Mouse (Mus musculus): Measurements from ENCODE around the gene Tmem132c. TPM values are rescaled to one million over a fixed set of nuclear protein-coding genes. Genes with fewer than 3 reads are reported as not detected.
A peak's percentile ranks its signal among the peaks of the same experiment; 100 is the strongest.

The Tmem132c gene
- polyA plus RNA-seq, 1 experiment from 2014 or later = 11.9 TPM

- no peak overlapping the region for H3K4me3 ChIP-seq
- H3K27me3 ChIP-seq (ENCODE audit: insufficient read depth, poor library complexity, severe bottlenecking) = no peaks in the 10 kb centered on the region
- H3K9me3 ChIP-seq = no peaks in the 10 kb centered on the region; the same call in 1 of the 2 replicates
- DNase-seq (ENCODE audit: low spot score) = no peak
- no peaks in the 10 kb centered on the region for H3K36me3 ChIP-seq
- H3K27ac ChIP-seq = peak overlapping the region; percentile 22; the same call in 1 of the 2 replicates
- WGBS = 63% methylated on average over 18 of the region's 18 CpGs
- H3K4me1 ChIP-seq = peaks cover 14% of the 10 kb centered on the region
Observed at GRCm38 (mm10) chr5:127405391-127406000, 163.9 kb downstream of the Tmem132c start.

GRCm38 (mm10) chr5:127406014-127406655, 164.5 kb downstream of the Tmem132c start:
- H3K36me3 ChIP-seq = no peaks in the 10 kb centered on the region
- peak overlapping the region; percentile 22; the same call in 1 of the 2 replicates for H3K27ac ChIP-seq
- peaks cover 14% of the 10 kb centered on the region for H3K4me1 ChIP-seq
- no peaks in the 10 kb centered on the region for H3K27me3 ChIP-seq (ENCODE audit: insufficient read depth, poor library complexity, severe bottlenecking)
- H3K9me3 ChIP-seq = no peaks in the 10 kb centered on the region; the same call in 1 of the 2 replicates
- no peak for DNase-seq (ENCODE audit: low spot score)
- no peak overlapping the region for H3K4me3 ChIP-seq
- WGBS = 20% methylated on average over 9 of the region's 9 CpGs

- Histone ChIP-seq H3K27me3 (ENCODE audit: insufficient read depth, poor library complexity, severe bottlenecking) (no peaks in the 10 kb centered on the region), H3K4me1 (no peaks in the 10 kb centered on the region), H3K27ac (no peak overlapping the region), H3K4me3 (no peak overlapping the region), H3K36me3 (no peaks in the 10 kb centered on the region), H3K9me3 (no peaks in the 10 kb centered on the region)
- WGBS = 54% methylated on average over 7 of the region's 7 CpGs
- no peak for DNase-seq (ENCODE audit: low spot score)
Observed at GRCm38 (mm10) chr5:127416536-127416935, 174.9 kb downstream of the Tmem132c start.

- DNase-seq (ENCODE audit: low spot score) = no peak
- H3K4me1 ChIP-seq = no peaks in the 10 kb centered on the region
Observed at GRCm38 (mm10) chr5:127423936-127424335, 182.3 kb downstream of the Tmem132c start.

GRCm38 (mm10) chr5:127429124-127429523, 187.5 kb downstream of the Tmem132c start:
- no peaks in the 10 kb centered on the region for H3K36me3 ChIP-seq
- no peak overlapping the region for H3K27ac ChIP-seq
- H3K4me3 ChIP-seq = no peak overlapping the region
- no peaks in the 10 kb centered on the region for H3K27me3 ChIP-seq (ENCODE audit: insufficient read depth, poor library complexity, severe bottlenecking)
- WGBS = 65% methylated on average over 10 of the region's 10 CpGs
- no peak for DNase-seq (ENCODE audit: low spot score)
- H3K4me1 ChIP-seq = no peaks in the 10 kb centered on the region
- no peaks in the 10 kb centered on the region for H3K9me3 ChIP-seq

More at GRCm38 (mm10) chr5:127423936-127424335, 182.3 kb downstream of the Tmem132c start:
- Histone ChIP-seq H3K9me3 (no peaks in the 10 kb centered on the region), H3K27me3 (ENCODE audit: insufficient read depth, poor library complexity, severe bottlenecking) (no peaks in the 10 kb centered on the region), H3K36me3 (no peaks in the 10 kb centered on the region), H3K4me3 (no peak overlapping the region), H3K27ac (no peak overlapping the region)

- 80% methylated on average over 9 of the region's 9 CpGs for WGBS
- DNase-seq (ENCODE audit: low spot score) = no peak
Observed at GRCm38 (mm10) chr5:127431561-127431960, 190.0 kb downstream of the Tmem132c start.

GRCm38 (mm10) chr5:127436836-127437235, 195.2 kb downstream of the Tmem132c start:
- DNase-seq (ENCODE audit: low spot score) = no peak
- H3K27ac ChIP-seq = no peak overlapping the region
- WGBS = 89% methylated on average over 5 of the region's 5 CpGs
- H3K36me3 ChIP-seq = no peaks in the 10 kb centered on the region
- H3K4me3 ChIP-seq = no peak overlapping the region
- H3K9me3 ChIP-seq = no peaks in the 10 kb centered on the region
- H3K27me3 ChIP-seq (ENCODE audit: insufficient read depth, poor library complexity, severe bottlenecking) = no peaks in the 10 kb centered on the region
- no peaks in the 10 kb centered on the region for H3K4me1 ChIP-seq

More at GRCm38 (mm10) chr5:127431561-127431960, 190.0 kb downstream of the Tmem132c start:
- H3K27ac ChIP-seq = no peak overlapping the region
- no peaks in the 10 kb centered on the region for H3K4me1 ChIP-seq
- H3K27me3 ChIP-seq (ENCODE audit: insufficient read depth, poor library complexity, severe bottlenecking) = no peaks in the 10 kb centered on the region
- H3K9me3 ChIP-seq = no peaks in the 10 kb centered on the region
- H3K4me3 ChIP-seq = no peak overlapping the region
- H3K36me3 ChIP-seq = no peaks in the 10 kb centered on the region

GRCm38 (mm10) chr5:127438639-127439038, 197.0 kb downstream of the Tmem132c start:
- Histone ChIP-seq H3K36me3 (no peaks in the 10 kb centered on the region), H3K27ac (no peak overlapping the region), H3K4me3 (no peak overlapping the region), H3K4me1 (no peaks in the 10 kb centered on the region), H3K9me3 (no peaks in the 10 kb centered on the region), H3K27me3 (ENCODE audit: insufficient read depth, poor library complexity, severe bottlenecking) (no peaks in the 10 kb centered on the region)
- 87% methylated on average over 4 of the region's 4 CpGs for WGBS
- DNase-seq (ENCODE audit: low spot score) = no peak

GRCm38 (mm10) chr5:127441963-127442362, 200.4 kb downstream of the Tmem132c start:
- 73% methylated on average over 10 of the region's 10 CpGs for WGBS
- Histone ChIP-seq H3K9me3 (no peaks in the 10 kb centered on the region), H3K36me3 (no peaks in the 10 kb centered on the region), H3K4me3 (no peak overlapping the region), H3K27ac (no peak overlapping the region), H3K4me1 (no peaks in the 10 kb centered on the region), H3K27me3 (ENCODE audit: insufficient read depth, poor library complexity, severe bottlenecking) (no peaks in the 10 kb centered on the region)
- DNase-seq (ENCODE audit: low spot score) = no peak

- WGBS = 18% methylated on average over 4 of the region's 4 CpGs
- H3K27me3 ChIP-seq (ENCODE audit: insufficient read depth, poor library complexity, severe bottlenecking) = no peaks in the 10 kb centered on the region
- H3K4me3 ChIP-seq = no peak overlapping the region
- no peaks in the 10 kb centered on the region for H3K4me1 ChIP-seq
- no peaks in the 10 kb centered on the region for H3K36me3 ChIP-seq
- no peak for DNase-seq (ENCODE audit: low spot score)
- no peak overlapping the region for H3K27ac ChIP-seq
- peaks cover 5% of the 10 kb centered on the region; the same call in 1 of the 2 replicates for H3K9me3 ChIP-seq
Observed at GRCm38 (mm10) chr5:127453580-127453979, 212.0 kb downstream of the Tmem132c start.

GRCm38 (mm10) chr5:127454068-127454467, 212.5 kb downstream of the Tmem132c start:
- DNase-seq (ENCODE audit: low spot score) = no peak
- H3K4me1 ChIP-seq = no peaks in the 10 kb centered on the region
- H3K4me3 ChIP-seq = no peak overlapping the region
- 62% methylated on average over 7 of the region's 7 CpGs for WGBS
- no peak overlapping the region for H3K27ac ChIP-seq
- no peaks in the 10 kb centered on the region for H3K27me3 ChIP-seq (ENCODE audit: insufficient read depth, poor library complexity, severe bottlenecking)
- H3K9me3 ChIP-seq = peaks cover 2% of the 10 kb centered on the region; the same call in 1 of the 2 replicates
- no peaks in the 10 kb centered on the region for H3K36me3 ChIP-seq

- Histone ChIP-seq H3K9me3 (no peaks in the 10 kb centered on the region), H3K27me3 (ENCODE audit: insufficient read depth, poor library complexity, severe bottlenecking) (no peaks in the 10 kb centered on the region), H3K4me1 (no peaks in the 10 kb centered on the region), H3K36me3 (no peaks in the 10 kb centered on the region), H3K4me3 (no peak overlapping the region), H3K27ac (no peak overlapping the region)
- no peak for DNase-seq (ENCODE audit: low spot score)
- 90% methylated on average over 10 of the region's 10 CpGs for WGBS
Observed at GRCm38 (mm10) chr5:127456076-127456475, 214.5 kb downstream of the Tmem132c start.

GRCm38 (mm10) chr5:127468151-127468550, 226.5 kb downstream of the Tmem132c start:
- DNase-seq (ENCODE audit: low spot score) = no peak
- H3K9me3 ChIP-seq = no peaks in the 10 kb centered on the region
- 52% methylated on average over 5 of the region's 5 CpGs for WGBS
- H3K36me3 ChIP-seq = no peaks in the 10 kb centered on the region
- H3K4me1 ChIP-seq = peaks cover 11% of the 10 kb centered on the region; the same call in 1 of the 2 replicates
- no peak overlapping the region for H3K4me3 ChIP-seq
- H3K27me3 ChIP-seq (ENCODE audit: insufficient read depth, poor library complexity, severe bottlenecking) = no peaks in the 10 kb centered on the region
- no peak overlapping the region for H3K27ac ChIP-seq

All from heart, embryonic 10.5 days (tissue).